Comparison of ENCODE assay signal across 20 mouse cellular contexts in the genomic region with DNA sequence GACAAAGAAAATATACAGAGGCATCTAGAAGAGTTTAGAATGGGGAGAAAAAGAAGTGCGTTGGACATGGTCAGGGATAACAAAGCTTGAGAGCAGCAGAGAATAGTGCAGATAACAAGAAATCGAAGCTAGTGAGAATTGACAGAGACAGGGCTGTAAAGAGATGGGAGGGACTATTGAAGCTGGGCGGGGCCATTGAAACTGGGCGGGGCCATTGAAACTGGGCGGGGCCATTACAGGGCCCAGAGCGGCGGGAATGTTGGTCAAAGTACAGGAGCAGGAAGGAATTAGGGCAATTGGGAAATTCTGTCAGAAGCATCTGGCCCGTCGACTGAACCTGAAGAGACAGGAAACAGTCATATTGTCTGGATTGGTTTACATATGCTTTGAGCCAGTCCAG.
"Had no signal": no experiment of that assay in that cellular context is flagged by ENCODE, and none has a peak within 500 bp of the region (broad histone marks: within the 10 kb centered on the region; RNA-seq: fewer than 3 reads in every experiment).

No protein-coding gene starts in this region.

- DNase-seq: kidney, adult 2 months; kidney, postnatal 25 days; layer of hippocampus, adult 9-11 months; layer of hippocampus, postnatal 36 days; left cerebral cortex, postnatal 4 days; lung, adult 18-20 months; lung, postnatal 10 days; lung, postnatal 36 days; midbrain, embryonic 14.5 days; thymus, adult 2 months; thymus, postnatal 14 days; thymus, postnatal 4 days had no signal

- H3K27me3 ChIP-seq: limb, embryonic 12.5 days; limb, embryonic 15.5 days; lung, embryonic 15.5 days had no signal

- H3K4me3 ChIP-seq: layer of hippocampus, adult 2 months; limb, embryonic 12.5 days; limb, embryonic 15.5 days; lung, embryonic 15.5 days had no signal

- H3K4me2 ChIP-seq: limb, embryonic 12.5 days; limb, embryonic 15.5 days; lung, embryonic 15.5 days; midbrain, embryonic 11.5 days had no signal

- H3K9me3 ChIP-seq: limb, embryonic 12.5 days; limb, embryonic 15.5 days; lung, embryonic 15.5 days had no signal

- H3K9ac ChIP-seq: limb, embryonic 12.5 days; limb, embryonic 15.5 days; liver, embryonic 14.5 days; lung, embryonic 15.5 days had no signal

- H3K36me3 ChIP-seq: limb, embryonic 12.5 days; limb, embryonic 15.5 days; lung, embryonic 15.5 days had no signal

- H3K27ac ChIP-seq: kidney, postnatal 0 days; layer of hippocampus, adult 2 months; limb, embryonic 12.5 days; limb, embryonic 15.5 days; liver, embryonic 14.5 days; lung, embryonic 15.5 days; stomach, postnatal 0 days had no signal

- H3K4me1 ChIP-seq: limb, embryonic 12.5 days; limb, embryonic 15.5 days; lung, embryonic 15.5 days had no signal
